Mouse (Mus musculus) limb, embryonic 13.5 days (tissue): ENCODE data around the gene Astn1. TPM values are rescaled to one million over a fixed set of nuclear protein-coding genes. Genes with fewer than 3 reads are reported as not detected.

Experiments
- ATAC-seq: fragments of 200-750 bp; cut with Nextera tagmentation; 2 replicates; pipeline ENCODE4 v1.8.0; 2017; ENCODE audit warnings: low read depth, moderate number of reproducible peaks, moderate TSS enrichment; ENCODE audit not compliant: low FRiP score
- H3K27ac ChIP-seq: fragments of 300-500 bp; sonication (generic); 2 replicates; pipeline ENCODE4 v1.5.1; 2015; ENCODE audit warnings: inconsistent platforms, mild to moderate bottlenecking, moderate library complexity
- H3K27me3 ChIP-seq: fragments of 300-500 bp; sonication (generic); 2 replicates; pipeline ENCODE4 v1.6.1; 2015; ENCODE audit warnings: mild to moderate bottlenecking, inconsistent platforms
- H3K36me3 ChIP-seq: fragments of 300-500 bp; sonication (generic); 2 replicates; pipeline ENCODE4 v1.6.1; 2015; ENCODE audit warnings: inconsistent platforms, mild to moderate bottlenecking, moderate library complexity
- H3K4me1 ChIP-seq: fragments of 300-500 bp; sonication (generic); 2 replicates; pipeline ENCODE4 v1.6.1; 2015; ENCODE audit warnings: inconsistent platforms
- H3K4me2 ChIP-seq: fragments of 300-500 bp; sonication (generic); replicated peaks from 2 replicates; pipeline ENCODE4 v1.6.1; 2015; ENCODE audit warnings: inconsistent platforms, mild to moderate bottlenecking, moderate library complexity
- H3K4me3 ChIP-seq: fragments of 300-500 bp; sonication (generic); 2 replicates; pipeline ENCODE4 v1.5.1; 2015; ENCODE audit warnings: moderate library complexity, mild to moderate bottlenecking, inconsistent platforms
- H3K9ac ChIP-seq: fragments of 300-500 bp; sonication (generic); 2 replicates; pipeline ENCODE4 v1.6.1; 2015; ENCODE audit warnings: mild to moderate bottlenecking, inconsistent platforms
- H3K9me3 ChIP-seq: fragments of 300-500 bp; sonication (generic); 2 replicates; pipeline ENCODE4 v1.6.1; 2016; ENCODE audit warnings: inconsistent platforms
- WGBS: fragments of 180-500 bp; shearing (Covaris S2); methylation state at CpG from one replicate; pipeline ENCODE4 v1.1.7; 2015; 5-methylcytosine and 5-hydroxymethylcytosine counted together
- polyA plus RNA-seq: library from polyadenylated mRNA; unstranded; fragments of >200 nt; fragmentation: Nextera tagmentation; extraction: Ambion mirVana; gene quantifications from 2 replicates; pipeline ENCODE4 v1.2.1, GENCODE M21; 2015

The Astn1 gene
- polyA plus RNA-seq, 1 experiment from 2014 or later, result 4.7 TPM

DNA sequence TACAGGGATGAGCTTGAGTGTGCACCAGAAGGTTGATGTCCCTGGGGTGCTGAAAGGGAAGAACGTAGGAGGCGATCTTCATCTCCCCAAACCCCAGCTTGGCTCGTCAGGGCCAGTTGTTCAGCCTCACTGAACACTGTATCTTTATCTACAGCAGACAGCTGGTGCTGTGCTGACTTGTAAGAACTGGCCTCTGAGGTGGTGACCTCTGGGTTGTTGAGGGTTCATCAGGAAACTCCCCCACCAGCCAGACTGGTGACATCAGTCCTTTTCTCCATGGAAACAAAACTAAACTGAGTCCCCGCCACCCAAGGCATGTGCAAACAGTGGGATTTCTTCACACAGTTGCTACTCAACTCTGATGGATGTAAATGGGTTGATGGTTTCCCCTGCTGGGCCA lies 138.9 kb downstream of the Astn1 start:
- 70% methylated on average over 4 of the region's 4 CpGs for WGBS
- no peaks in the 10 kb centered on the region for H3K9me3 ChIP-seq
- no peak overlapping the region for H3K4me3 ChIP-seq
- no peak overlapping the region for H3K9ac ChIP-seq
- no peak for ATAC-seq
- no peaks in the 10 kb centered on the region for H3K27me3 ChIP-seq
- no peak overlapping the region for H3K27ac ChIP-seq
- no peak overlapping the region for H3K4me2 ChIP-seq
- H3K4me1 ChIP-seq, result no peaks in the 10 kb centered on the region
- H3K36me3 ChIP-seq, result no peaks in the 10 kb centered on the region

DNA sequence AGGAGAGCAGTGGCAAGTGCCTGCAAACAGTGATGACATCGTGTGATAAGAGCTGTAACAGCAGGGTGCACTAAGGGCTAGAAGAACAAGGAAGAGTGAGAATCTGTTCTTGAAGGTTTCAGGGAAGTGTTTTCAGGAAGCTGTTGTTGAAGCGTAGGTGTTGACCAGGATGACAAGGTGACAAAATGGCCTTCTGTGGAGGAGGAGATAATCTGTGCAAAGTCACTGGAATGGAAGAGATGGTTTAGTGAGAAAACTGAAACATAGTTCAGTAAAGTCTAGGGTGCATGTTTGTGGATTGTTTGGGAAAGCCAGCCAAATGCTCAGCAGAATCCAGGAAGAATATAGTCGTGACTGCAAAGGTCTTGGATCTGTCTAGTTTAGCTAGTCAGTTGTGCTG lies 145.5 kb downstream of the Astn1 start:
- H3K4me1 ChIP-seq, result no peaks in the 10 kb centered on the region
- no peak overlapping the region for H3K4me2 ChIP-seq
- no peaks in the 10 kb centered on the region for H3K36me3 ChIP-seq
- H3K27me3 ChIP-seq, result no peaks in the 10 kb centered on the region
- no peaks in the 10 kb centered on the region for H3K9me3 ChIP-seq
- no peak overlapping the region for H3K27ac ChIP-seq
- 62% methylated on average over 3 of the region's 3 CpGs for whole genome bisulfite sequencing
- no peak overlapping the region for H3K4me3 ChIP-seq
- H3K9ac ChIP-seq, result no peak overlapping the region
- no peak for ATAC-seq

DNA sequence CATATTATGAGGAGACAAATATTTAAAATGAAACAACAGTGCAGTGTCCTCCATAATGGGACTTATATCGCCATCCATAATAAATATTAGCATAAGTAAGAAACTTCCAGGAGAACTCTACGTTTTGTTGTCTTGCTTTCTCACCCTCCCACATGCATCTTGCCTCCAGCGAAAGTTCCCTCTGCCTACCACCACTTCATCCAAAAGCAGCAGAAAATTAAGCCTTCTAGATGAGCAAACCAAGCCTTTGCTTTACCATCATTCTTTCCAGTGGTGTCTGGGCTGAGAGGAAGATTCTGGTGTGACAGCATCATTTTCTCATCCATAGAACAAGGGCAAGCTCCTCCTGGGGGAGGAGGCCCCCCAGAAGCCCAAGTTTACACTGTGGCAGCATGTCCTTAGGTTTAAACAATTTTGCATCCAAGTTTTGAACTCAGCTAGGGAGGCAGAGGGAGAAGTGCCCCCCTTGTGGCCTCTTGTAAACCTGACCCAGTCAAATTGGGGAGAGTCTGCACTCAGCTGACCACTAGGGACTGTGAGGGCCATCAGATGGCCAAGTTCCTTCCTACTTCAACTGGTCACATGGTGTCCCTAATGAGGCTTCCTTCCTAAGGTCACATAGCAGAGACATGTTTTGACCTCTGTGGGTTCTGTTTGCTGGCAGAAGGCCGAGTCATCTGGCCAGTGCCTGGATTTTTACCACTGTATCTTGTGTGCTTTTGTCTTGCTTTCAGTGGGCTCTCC lies 147.2 kb downstream of the Astn1 start:
- no peak overlapping the region for H3K27ac ChIP-seq
- WGBS, result 80% methylated on average over 4 of the region's 4 CpGs

DNA sequence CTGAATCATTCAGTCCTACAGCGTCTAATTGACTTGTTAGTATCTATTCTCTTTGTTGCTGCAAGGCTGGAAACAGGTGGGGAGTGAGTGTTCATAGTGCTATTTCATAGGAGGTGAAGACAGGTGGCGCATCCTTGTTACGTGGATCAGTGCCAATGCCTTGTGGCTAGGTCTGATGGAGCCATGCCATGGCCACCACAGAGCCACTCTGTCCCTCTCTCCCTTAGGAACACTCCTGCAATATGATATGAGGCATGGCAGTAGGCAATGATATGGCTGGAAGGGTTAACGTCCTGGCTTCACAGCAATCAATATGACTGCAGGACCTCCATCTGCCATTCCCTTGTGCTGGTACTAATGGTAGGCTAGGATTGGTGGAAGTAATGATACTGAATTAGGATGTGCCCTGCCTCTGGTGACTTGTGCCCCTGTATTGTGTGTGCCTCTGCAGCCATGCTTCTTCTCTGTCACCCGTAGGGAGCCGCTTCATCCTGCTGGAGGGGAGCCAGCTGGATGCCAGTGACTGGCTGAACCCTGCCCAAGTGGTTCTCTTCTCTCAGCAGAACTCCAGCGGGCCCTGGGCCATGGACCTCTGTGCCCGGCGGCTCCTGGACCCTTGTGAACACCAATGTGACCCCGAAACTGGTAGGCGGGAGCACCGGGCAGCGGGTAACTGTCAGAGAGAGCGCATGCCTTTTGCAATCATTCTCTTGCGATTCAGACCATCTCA lies 148.6 kb downstream of the Astn1 start:
- no peak overlapping the region for H3K4me3 ChIP-seq
- no peak overlapping the region for H3K27ac ChIP-seq
- WGBS, result 94% methylated on average over 15 of the region's 15 CpGs
- H3K36me3 ChIP-seq, result no peaks in the 10 kb centered on the region
- H3K9ac ChIP-seq, result no peak overlapping the region
- no peaks in the 10 kb centered on the region for H3K9me3 ChIP-seq
- no peak for ATAC-seq
- H3K4me1 ChIP-seq, result no peaks in the 10 kb centered on the region
- no peak overlapping the region for H3K4me2 ChIP-seq
- no peaks in the 10 kb centered on the region for H3K27me3 ChIP-seq

More for the DNA sequence above, 147.2 kb downstream of the Astn1 start:
- no peak overlapping the region for H3K4me3 ChIP-seq
- H3K4me1 ChIP-seq, result no peaks in the 10 kb centered on the region
- H3K4me2 ChIP-seq, result no peak overlapping the region
- no peak overlapping the region for H3K9ac ChIP-seq
- no peaks in the 10 kb centered on the region for H3K27me3 ChIP-seq
- no peaks in the 10 kb centered on the region for H3K36me3 ChIP-seq
- no peaks in the 10 kb centered on the region for H3K9me3 ChIP-seq
- ATAC-seq, result no peak

DNA sequence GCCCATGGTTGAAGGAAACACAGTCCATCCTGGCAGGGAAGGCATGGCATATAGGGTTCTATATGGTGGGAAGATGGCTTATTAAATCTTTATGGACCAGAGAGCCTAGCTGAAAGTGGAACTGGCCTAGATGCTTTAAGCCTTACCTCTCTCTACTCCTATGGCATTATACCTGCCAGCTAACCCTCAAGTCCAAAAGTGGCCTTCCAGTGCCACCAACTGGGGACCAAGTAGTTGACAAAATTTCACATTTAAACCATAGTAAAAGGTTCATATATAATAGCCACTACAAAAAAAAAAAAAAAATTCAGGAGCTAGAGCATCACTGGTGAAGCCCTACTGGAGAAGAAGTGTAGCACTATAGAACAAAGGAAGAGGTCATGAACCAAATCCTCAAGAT lies 150.0 kb downstream of the Astn1 start:
- Histone ChIP-seq H3K36me3 (no peaks in the 10 kb centered on the region), H3K4me3 (no peak overlapping the region), H3K4me1 (no peaks in the 10 kb centered on the region), H3K9ac (no peak overlapping the region), H3K4me2 (no peak overlapping the region), H3K9me3 (no peaks in the 10 kb centered on the region), H3K27ac (no peak overlapping the region), H3K27me3 (no peaks in the 10 kb centered on the region)
- no peak for ATAC-seq

DNA sequence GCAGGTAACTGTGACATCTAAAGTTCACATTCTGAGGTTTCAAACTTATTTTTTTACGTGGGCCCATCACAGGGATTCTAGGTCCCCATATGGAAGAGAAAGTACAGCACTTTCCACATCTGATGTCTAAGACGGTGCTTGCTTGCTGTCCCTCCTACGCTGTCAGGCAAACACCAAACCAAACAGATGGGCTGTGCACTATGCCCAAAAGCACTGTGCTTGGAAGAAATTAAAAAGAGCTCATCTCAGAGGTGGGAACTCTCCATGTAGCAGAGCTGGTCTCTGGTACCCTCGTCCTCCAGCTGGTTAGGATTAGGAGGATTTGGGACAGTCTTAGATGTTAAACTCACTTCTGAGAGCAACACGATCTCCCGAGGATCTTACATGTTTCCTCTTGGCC lies 150.6 kb downstream of the Astn1 start:
- H3K27ac ChIP-seq, result no peak overlapping the region
- WGBS, result 54% methylated on average over 6 of the region's 6 CpGs
- no peak overlapping the region for H3K9ac ChIP-seq
- H3K27me3 ChIP-seq, result no peaks in the 10 kb centered on the region
- no peak for ATAC-seq
- H3K9me3 ChIP-seq, result no peaks in the 10 kb centered on the region
- no peaks in the 10 kb centered on the region for H3K4me1 ChIP-seq
- no peak overlapping the region for H3K4me2 ChIP-seq
- no peak overlapping the region for H3K4me3 ChIP-seq
- H3K36me3 ChIP-seq, result no peaks in the 10 kb centered on the region

DNA sequence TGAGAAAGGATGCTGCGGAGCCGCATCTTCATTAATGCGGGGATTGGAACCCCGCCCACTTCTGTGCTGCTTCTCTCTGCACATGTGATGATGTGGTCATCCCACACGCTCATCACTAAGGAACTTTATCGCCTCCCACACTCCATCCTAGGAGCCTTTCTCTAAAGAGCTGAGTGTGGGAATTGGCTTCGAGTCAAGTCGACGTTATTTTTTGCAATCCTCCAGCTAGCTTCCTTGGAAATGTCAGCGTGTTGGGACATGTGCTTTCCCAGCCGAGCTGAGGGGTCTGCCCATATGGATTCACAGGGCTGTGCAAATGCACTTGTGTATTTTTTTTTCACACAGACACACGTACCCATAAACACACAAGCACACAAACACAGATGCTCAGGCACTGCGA lies 151.5 kb downstream of the Astn1 start:
- WGBS, result 84% methylated on average over 13 of the region's 13 CpGs
- no peaks in the 10 kb centered on the region for H3K9me3 ChIP-seq
- no peaks in the 10 kb centered on the region for H3K4me1 ChIP-seq
- H3K36me3 ChIP-seq, result no peaks in the 10 kb centered on the region
- H3K27me3 ChIP-seq, result no peaks in the 10 kb centered on the region
- H3K27ac ChIP-seq, result no peak overlapping the region
- no peak overlapping the region for H3K4me2 ChIP-seq
- no peak overlapping the region for H3K4me3 ChIP-seq
- ATAC-seq, result no peak
- no peak overlapping the region for H3K9ac ChIP-seq

DNA sequence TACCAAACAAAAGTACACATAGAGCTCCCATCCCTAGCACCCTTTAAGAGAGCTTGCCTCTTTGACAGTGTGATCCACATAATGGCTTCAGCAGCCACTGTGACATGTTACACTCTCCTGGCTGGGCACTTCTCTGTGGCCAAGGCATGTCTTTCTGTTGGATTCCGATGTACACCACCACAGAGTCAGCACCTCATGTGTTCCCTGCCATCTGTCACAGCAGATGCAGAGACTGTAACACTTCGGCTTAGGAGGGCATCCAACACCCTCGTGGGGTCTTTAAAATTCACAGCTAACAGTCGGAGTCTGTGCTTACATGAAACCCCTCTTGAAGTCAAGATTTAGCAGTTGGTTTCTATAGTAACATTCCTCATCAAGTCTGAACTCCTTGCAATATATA lies 154.5 kb downstream of the Astn1 start:
- no peak for ATAC-seq
- no peaks in the 10 kb centered on the region for H3K4me1 ChIP-seq
- no peak overlapping the region for H3K27ac ChIP-seq
- no peaks in the 10 kb centered on the region for H3K27me3 ChIP-seq
- no peak overlapping the region for H3K9ac ChIP-seq
- 75% methylated on average over 4 of the region's 4 CpGs for WGBS
- H3K4me3 ChIP-seq, result no peak overlapping the region
- no peaks in the 10 kb centered on the region for H3K36me3 ChIP-seq
- no peaks in the 10 kb centered on the region for H3K9me3 ChIP-seq
- H3K4me2 ChIP-seq, result no peak overlapping the region

DNA sequence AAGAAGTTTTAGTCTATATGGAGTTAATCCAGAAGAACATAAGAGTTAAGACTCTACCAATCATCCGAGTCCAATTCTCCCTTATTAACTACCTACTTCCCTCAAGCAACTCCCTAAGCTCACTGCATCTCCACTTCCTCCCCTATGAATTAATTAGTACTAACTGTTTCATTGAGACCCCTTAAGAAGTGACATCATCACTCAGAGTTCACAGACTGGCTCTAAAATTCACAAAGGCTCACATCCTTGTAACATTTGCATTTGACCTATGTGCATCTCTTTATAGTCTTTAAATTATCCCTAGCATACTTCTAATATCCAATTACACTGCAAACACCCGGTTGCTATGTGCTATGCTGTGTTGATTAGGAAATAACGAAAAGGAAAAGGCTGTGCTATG lies 174.1 kb downstream of the Astn1 start:
- Histone ChIP-seq H3K27ac (no peak overlapping the region), H3K36me3 (no peaks in the 10 kb centered on the region), H3K9ac (no peak overlapping the region), H3K4me3 (no peak overlapping the region), H3K27me3 (no peaks in the 10 kb centered on the region), H3K4me1 (no peaks in the 10 kb centered on the region), H3K4me2 (no peak overlapping the region), H3K9me3 (no peaks in the 10 kb centered on the region)
- ATAC-seq, result no peak
- 39% methylated on average over 3 of the region's 3 CpGs for WGBS

DNA sequence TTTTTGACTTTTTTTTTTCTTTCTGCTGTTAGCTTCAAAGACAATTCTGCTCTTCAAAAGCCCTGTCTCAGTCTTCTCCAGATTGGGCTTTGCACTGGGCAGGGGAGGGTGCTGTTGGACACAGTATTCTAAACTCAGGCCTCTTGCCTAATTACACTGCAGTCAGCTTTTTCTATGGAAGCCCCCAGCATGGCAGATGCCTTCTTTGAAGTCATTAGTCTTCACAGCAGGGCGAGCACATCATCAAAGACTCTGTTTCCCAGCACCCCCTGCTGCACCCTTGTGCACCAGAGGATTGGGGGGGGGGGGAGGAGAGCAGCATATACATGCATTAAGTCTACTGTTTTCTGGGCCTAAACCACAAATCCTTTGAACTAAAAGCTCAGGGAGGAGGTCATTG lies 174.8 kb downstream of the Astn1 start:
- ATAC-seq, result no peak
- H3K4me2 ChIP-seq, result no peak overlapping the region

DNA sequence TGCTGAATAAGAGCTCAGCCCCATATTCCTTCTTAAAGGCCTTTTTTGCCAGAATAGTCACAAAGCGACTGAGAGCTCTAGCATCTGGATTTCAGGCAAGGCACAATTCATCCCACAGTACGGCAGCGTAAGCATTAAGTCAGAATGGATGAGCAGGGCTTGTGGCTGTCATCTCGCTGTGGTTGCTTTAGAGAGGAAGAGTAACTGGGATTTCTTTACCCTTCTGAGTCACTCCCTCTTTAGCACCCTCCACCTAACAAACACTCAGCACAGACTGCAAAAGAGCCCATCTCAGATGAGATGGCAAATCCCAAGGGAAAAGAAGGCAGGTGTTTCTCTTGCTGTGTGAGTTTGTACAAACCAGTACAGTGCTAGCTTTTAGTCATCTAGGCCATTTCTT lies 183.0 kb downstream of the Astn1 start:
- H3K4me1 ChIP-seq, result peaks cover 16% of the 10 kb centered on the region
- H3K4me3 ChIP-seq, result no peak overlapping the region
- no peak for ATAC-seq
- no peak overlapping the region for H3K9ac ChIP-seq
- WGBS, result 86% methylated on average over 4 of the region's 4 CpGs
- no peaks in the 10 kb centered on the region for H3K9me3 ChIP-seq
- H3K36me3 ChIP-seq, result no peaks in the 10 kb centered on the region
- H3K27me3 ChIP-seq, result no peaks in the 10 kb centered on the region
- no peak overlapping the region for H3K4me2 ChIP-seq
- H3K27ac ChIP-seq, result no peak overlapping the region

More for the DNA sequence above, 174.8 kb downstream of the Astn1 start:
- Histone ChIP-seq H3K9ac (no peak overlapping the region), H3K27ac (no peak overlapping the region), H3K9me3 (no peaks in the 10 kb centered on the region), H3K36me3 (no peaks in the 10 kb centered on the region), H3K4me1 (no peaks in the 10 kb centered on the region), H3K27me3 (no peaks in the 10 kb centered on the region), H3K4me3 (no peak overlapping the region)
- 18% methylated on average over 1 of the region's 1 CpGs for WGBS

DNA sequence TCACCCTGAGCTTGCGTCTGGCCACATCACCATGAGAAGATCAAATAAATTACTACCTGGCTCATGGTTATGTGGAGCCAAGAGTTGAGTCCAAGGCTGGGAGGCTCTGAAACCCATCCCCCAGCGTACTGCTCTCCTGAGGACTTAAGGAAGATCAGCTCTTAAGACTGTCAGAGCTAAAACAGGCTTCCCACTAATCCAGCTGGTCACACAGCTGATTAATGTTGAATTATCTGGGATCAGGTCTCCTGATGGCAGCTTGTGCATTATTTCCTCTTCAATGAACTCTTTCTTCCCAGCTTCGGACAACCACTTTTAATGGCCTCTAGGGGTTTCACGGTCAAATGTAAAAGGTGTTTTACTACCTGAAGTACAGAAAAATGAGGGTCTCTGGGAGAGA lies 184.4 kb downstream of the Astn1 start:
- no peaks in the 10 kb centered on the region for H3K27me3 ChIP-seq

More for the DNA sequence above, 184.4 kb downstream of the Astn1 start:
- H3K4me2 ChIP-seq, result no peak overlapping the region
- no peak for ATAC-seq
- no peak overlapping the region for H3K27ac ChIP-seq
- 32% methylated on average over 4 of the region's 4 CpGs for WGBS
- H3K4me1 ChIP-seq, result peaks cover 16% of the 10 kb centered on the region
- H3K9ac ChIP-seq, result no peak overlapping the region
- no peaks in the 10 kb centered on the region for H3K9me3 ChIP-seq
- H3K36me3 ChIP-seq, result no peaks in the 10 kb centered on the region
- H3K4me3 ChIP-seq, result no peak overlapping the region
